Mouse (Mus musculus) neutrophil, adult 5-6 weeks (primary cell): Measurements from ENCODE around the gene Rasgef1b. TPM values are rescaled to one million over a fixed set of nuclear protein-coding genes. Genes with fewer than 3 reads are reported as not detected.

Experiments used
- ATAC-seq: fragments of 151-379, 151-347 bp; 2 replicates; pipeline ENCODE4 v1.8.0; 2017; ENCODE audit warnings: mild to moderate bottlenecking, moderate TSS enrichment; ENCODE audit not compliant: insufficient number of reproducible peaks, poor library complexity, low FRiP score, severe bottlenecking; ENCODE audit errors: extremely low read depth
- total RNA-seq: library from RNA; stranded (forward); fragments of 200-1000 nt; gene quantifications from 2 replicates; pipeline ENCODE4 v1.2.3, GENCODE M21; 2017

The Rasgef1b gene
- total RNA-seq, 1 experiment from 2014 or later: 48.2 TPM

GRCm38 (mm10) chr5:99617271-99617800, 111.5 kb downstream of the Rasgef1b start:
- ATAC-seq: no peak

GRCm38 (mm10) chr5:99613321-99614118, 115.3 kb downstream of the Rasgef1b start:
- no peak for ATAC-seq

GRCm38 (mm10) chr5:99607602-99608001, 121.3 kb downstream of the Rasgef1b start:
- ATAC-seq: no peak

- no peak for ATAC-seq
These were observed 122.6 kb downstream of the Rasgef1b start for GRCm38 (mm10) chr5:99606164-99606858.

GRCm38 (mm10) chr5:99602244-99603023, 126.4 kb downstream of the Rasgef1b start:
- ATAC-seq: no peak

- ATAC-seq: no peak
These were observed 129.5 kb downstream of the Rasgef1b start for GRCm38 (mm10) chr5:99599376-99599775.

GRCm38 (mm10) chr5:99598470-99599110, 130.3 kb downstream of the Rasgef1b start:
- no peak for ATAC-seq

GRCm38 (mm10) chr5:99597701-99598100, 131.2 kb downstream of the Rasgef1b start:
- ATAC-seq: no peak

GRCm38 (mm10) chr5:99591348-99591747, 137.5 kb downstream of the Rasgef1b start:
- ATAC-seq: no peak

GRCm38 (mm10) chr5:99590539-99590938, 138.3 kb downstream of the Rasgef1b start:
- ATAC-seq: no peak

- no peak for ATAC-seq
These were observed 140.9 kb downstream of the Rasgef1b start for GRCm38 (mm10) chr5:99587994-99588393.

- ATAC-seq: no peak
These were observed 141.3 kb downstream of the Rasgef1b start for GRCm38 (mm10) chr5:99587589-99587988.

GRCm38 (mm10) chr5:99586287-99586686, 142.6 kb downstream of the Rasgef1b start:
- ATAC-seq: no peak

GRCm38 (mm10) chr5:99585166-99585898, 143.5 kb downstream of the Rasgef1b start:
- ATAC-seq: no peak

- no peak for ATAC-seq
These were observed 144.6 kb downstream of the Rasgef1b start for GRCm38 (mm10) chr5:99584266-99584665.

GRCm38 (mm10) chr5:99582055-99582454, 146.8 kb downstream of the Rasgef1b start:
- ATAC-seq: no peak

- peak; percentile 91 for ATAC-seq
These were observed 150.2 kb downstream of the Rasgef1b start for GRCm38 (mm10) chr5:99578692-99579091.

- no peak for ATAC-seq
These were observed 153.0 kb downstream of the Rasgef1b start for GRCm38 (mm10) chr5:99575897-99576296.
